Mouse (Mus musculus): Measurements from ENCODE around the gene Elp5. TPM values are rescaled to one million over a fixed set of nuclear protein-coding genes. Genes with fewer than 3 reads are reported as not detected.

The Elp5 gene
- polyA plus RNA-seq, 2 experiments = 101 to 122 TPM

DNA sequence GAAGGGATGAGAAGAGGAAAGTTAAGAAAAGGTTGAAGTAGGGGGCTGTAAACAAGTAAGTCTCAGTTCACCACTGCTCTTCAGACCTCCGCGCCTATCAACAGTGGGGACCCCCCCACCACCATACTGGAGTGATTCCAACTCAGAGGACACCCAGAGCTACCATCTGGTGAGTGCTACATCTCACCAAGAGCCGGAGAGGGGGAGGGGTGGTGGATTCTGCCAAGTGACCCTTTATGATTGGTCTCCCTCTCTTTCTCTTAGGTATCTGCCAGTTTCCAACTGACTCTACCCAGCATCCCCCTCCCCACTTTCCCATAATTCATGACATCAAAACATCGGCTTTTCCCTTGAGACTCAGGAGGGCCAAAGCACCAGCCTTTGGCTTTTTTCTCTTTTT, 41.4 kb downstream of the Elp5 start:
- Histone ChIP-seq H3K36me3 (ENCODE audit: control insufficient read depth, insufficient read depth, low read length) (peaks cover 36% of the 10 kb centered on the region), H3K4me1 (ENCODE audit: control insufficient read depth, insufficient read depth, low read length) (peaks cover 23% of the 10 kb centered on the region), H3K4me3 (replicated peaks; ENCODE audit: low read length) (no peak overlapping the region), H3K9ac (ENCODE audit: low read depth, low read length, severe bottlenecking) (no peak overlapping the region), H3K4me2 (replicated peaks; ENCODE audit: low read depth, low read length, severe bottlenecking) (no peak overlapping the region), H3K9me3 (ENCODE audit: control insufficient read depth, low read length) (no peaks in the 10 kb centered on the region), H3K27me3 (ENCODE audit: control insufficient read depth, insufficient read depth, low read length) (no peaks in the 10 kb centered on the region), H3K27ac (replicated peaks; ENCODE audit: low read depth, low read length) (no peak overlapping the region)
- ATAC-seq (ENCODE audit: low FRiP score, low read depth) (no peak), DNase-seq (ENCODE audit: low spot score) (no peak)
- TF ChIP-seq POLR2A (IDR thresholded peaks at IDR 0.05; ENCODE audit: borderline replicate concordance, extremely low read depth, insufficient read depth, insufficient read length) = no peak
- 76% methylated on average over 4 of the region's 4 CpGs for WGBS

DNA sequence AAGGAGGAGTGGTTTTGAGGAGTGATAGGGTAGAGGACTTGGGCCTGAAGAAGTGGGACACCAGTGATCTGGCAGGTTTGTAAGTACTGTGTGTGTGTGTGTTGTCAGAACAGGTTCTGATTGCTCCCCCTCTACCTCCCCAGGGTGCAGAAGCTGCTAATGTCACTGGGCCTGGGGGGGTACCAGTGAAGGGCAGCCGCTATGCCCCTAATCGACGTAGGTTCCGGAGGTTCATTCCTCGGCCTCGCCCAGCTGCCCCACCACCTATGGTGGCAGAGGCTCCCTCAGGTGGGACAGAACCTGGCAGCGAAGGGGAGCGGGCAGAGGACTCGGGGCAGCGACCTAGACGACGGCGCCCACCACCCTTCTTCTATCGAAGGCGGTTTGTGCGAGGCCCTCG, 42.6 kb downstream of the Elp5 start:
- peaks cover 23% of the 10 kb centered on the region for H3K4me1 ChIP-seq (ENCODE audit: control insufficient read depth, insufficient read depth, low read length)
- ATAC-seq (ENCODE audit: low FRiP score, low read depth) = no peak
- H3K9me3 ChIP-seq (ENCODE audit: control insufficient read depth, low read length) = no peaks in the 10 kb centered on the region
- no peaks in the 10 kb centered on the region for H3K27me3 ChIP-seq (ENCODE audit: control insufficient read depth, insufficient read depth, low read length)
- TF ChIP-seq POLR2A (IDR thresholded peaks at IDR 0.05; ENCODE audit: borderline replicate concordance, extremely low read depth, insufficient read depth, insufficient read length) = no peak
- peaks cover 24% of the 10 kb centered on the region for H3K36me3 ChIP-seq (ENCODE audit: control insufficient read depth, insufficient read depth, low read length)
- WGBS = 91% methylated on average over 17 of the region's 17 CpGs
- H3K4me2 ChIP-seq (replicated peaks; ENCODE audit: low read depth, low read length, severe bottlenecking) = no peak overlapping the region
- DNase-seq (ENCODE audit: low spot score) = no peak
- no peak overlapping the region for H3K4me3 ChIP-seq (replicated peaks; ENCODE audit: low read length)
- no peak overlapping the region for H3K9ac ChIP-seq (ENCODE audit: low read depth, low read length, severe bottlenecking)
- H3K27ac ChIP-seq (replicated peaks; ENCODE audit: low read depth, low read length) = no peak overlapping the region

DNA sequence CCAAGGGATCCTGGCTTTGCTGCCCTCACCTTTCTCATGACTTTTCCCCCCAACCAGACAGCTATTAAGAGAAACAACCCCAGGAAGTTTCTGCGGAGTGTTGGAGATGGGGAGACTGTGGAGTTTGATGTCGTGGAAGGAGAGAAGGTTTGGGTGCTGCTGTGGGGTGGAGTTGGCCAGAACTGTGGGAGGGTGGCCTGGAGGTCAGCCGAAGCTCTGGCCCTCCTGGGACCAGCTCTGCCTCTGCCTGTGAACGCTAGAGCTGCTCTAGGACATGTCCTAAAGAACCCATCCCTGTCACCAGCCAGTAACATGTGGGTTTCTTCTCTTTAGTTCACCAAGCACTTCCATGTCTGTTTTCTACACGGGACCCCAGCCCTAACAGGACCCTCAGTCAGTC, 43.1 kb downstream of the Elp5 start:
- H3K27ac ChIP-seq (replicated peaks; ENCODE audit: low read depth, low read length) = no peak overlapping the region
- H3K9me3 ChIP-seq (ENCODE audit: control insufficient read depth, low read length) = no peaks in the 10 kb centered on the region
- H3K27me3 ChIP-seq (ENCODE audit: control insufficient read depth, insufficient read depth, low read length) = no peaks in the 10 kb centered on the region
- no peak for ATAC-seq (ENCODE audit: low FRiP score, low read depth)
- peaks cover 26% of the 10 kb centered on the region for H3K4me1 ChIP-seq (ENCODE audit: control insufficient read depth, insufficient read depth, low read length)
- H3K9ac ChIP-seq (ENCODE audit: low read depth, low read length, severe bottlenecking) = no peak overlapping the region
- H3K4me3 ChIP-seq (replicated peaks; ENCODE audit: low read length) = no peak overlapping the region
- DNase-seq (ENCODE audit: low spot score) = no peak
- H3K36me3 ChIP-seq (ENCODE audit: control insufficient read depth, insufficient read depth, low read length) = peaks cover 18% of the 10 kb centered on the region
- no peak overlapping the region for H3K4me2 ChIP-seq (replicated peaks; ENCODE audit: low read depth, low read length, severe bottlenecking)
- 68% methylated on average over 5 of the region's 5 CpGs for WGBS
- TF ChIP-seq POLR2A (IDR thresholded peaks at IDR 0.05; ENCODE audit: borderline replicate concordance, extremely low read depth, insufficient read depth, insufficient read length) = no peak

DNA sequence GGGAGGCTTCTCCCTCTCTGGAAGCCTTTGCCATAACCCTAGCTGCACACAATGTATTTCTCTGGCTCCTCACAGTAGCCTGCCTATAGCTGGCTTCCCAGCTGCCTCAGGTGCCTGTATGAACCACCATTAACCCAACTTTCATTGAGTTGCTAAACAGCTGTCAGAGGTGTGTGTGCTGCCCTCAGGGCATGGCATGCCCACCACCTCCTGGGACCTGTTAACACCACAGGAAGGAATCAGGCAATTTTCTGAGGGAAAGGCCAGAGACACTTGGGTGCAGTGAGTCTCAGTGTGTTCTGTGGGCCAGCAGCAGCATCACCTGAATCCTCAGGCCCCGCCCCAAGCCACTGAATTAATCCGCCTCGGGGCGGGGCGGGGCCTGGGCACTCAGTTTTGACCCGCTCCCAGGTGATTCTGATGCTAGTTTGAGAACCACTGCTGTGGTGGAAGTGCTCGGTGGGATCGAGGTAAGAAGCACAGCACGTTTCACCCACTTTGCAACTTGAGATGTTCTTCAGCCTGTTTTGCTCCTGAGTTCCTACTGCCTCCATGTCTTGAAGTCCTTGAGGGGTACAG, 43.8 kb downstream of the Elp5 start:
- peaks cover 26% of the 10 kb centered on the region for H3K4me1 ChIP-seq (ENCODE audit: control insufficient read depth, insufficient read depth, low read length)

DNA sequence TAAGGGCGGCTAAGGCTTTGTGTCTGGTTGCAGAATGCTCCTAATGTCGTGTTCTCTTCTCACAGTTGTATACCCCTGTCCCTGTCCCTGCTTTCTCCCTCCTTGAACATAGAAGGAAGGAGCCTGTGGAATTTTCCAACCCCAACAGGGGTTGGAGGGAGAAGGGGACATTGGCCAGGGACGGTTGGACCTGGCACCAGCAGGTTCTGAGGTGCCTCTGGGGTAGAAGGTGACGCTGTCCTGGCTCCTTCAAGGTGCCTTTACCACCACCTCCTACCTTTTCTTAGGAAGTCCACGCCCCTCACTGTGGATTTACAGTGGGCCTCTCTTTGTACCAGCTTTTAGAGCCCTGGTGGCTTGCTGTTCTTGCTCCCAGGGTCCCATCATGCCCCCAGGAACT, 44.5 kb downstream of the Elp5 start:
- no peak overlapping the region for H3K4me2 ChIP-seq (replicated peaks; ENCODE audit: low read depth, low read length, severe bottlenecking)
- no peak for ATAC-seq (ENCODE audit: low FRiP score, low read depth)

More for the DNA sequence above, 43.8 kb downstream of the Elp5 start:
- no peak for DNase-seq (ENCODE audit: low spot score)
- ATAC-seq (ENCODE audit: low FRiP score, low read depth) = no peak
- Histone ChIP-seq H3K27me3 (ENCODE audit: control insufficient read depth, insufficient read depth, low read length) (no peaks in the 10 kb centered on the region), H3K4me3 (replicated peaks; ENCODE audit: low read length) (no peak overlapping the region), H3K36me3 (ENCODE audit: control insufficient read depth, insufficient read depth, low read length) (peaks cover 12% of the 10 kb centered on the region), H3K27ac (replicated peaks; ENCODE audit: low read depth, low read length) (no peak overlapping the region), H3K9ac (ENCODE audit: low read depth, low read length, severe bottlenecking) (no peak overlapping the region), H3K9me3 (ENCODE audit: control insufficient read depth, low read length) (no peaks in the 10 kb centered on the region), H3K4me2 (replicated peaks; ENCODE audit: low read depth, low read length, severe bottlenecking) (no peak overlapping the region)
- 26% methylated on average over 9 of the region's 9 CpGs for WGBS
- TF ChIP-seq POLR2A (IDR thresholded peaks at IDR 0.05; ENCODE audit: borderline replicate concordance, extremely low read depth, insufficient read depth, insufficient read length) = no peak

More for the DNA sequence above, 44.5 kb downstream of the Elp5 start:
- H3K4me1 ChIP-seq (ENCODE audit: control insufficient read depth, insufficient read depth, low read length) = peaks cover 26% of the 10 kb centered on the region
- no peaks in the 10 kb centered on the region for H3K9me3 ChIP-seq (ENCODE audit: control insufficient read depth, low read length)
- no peak overlapping the region for H3K9ac ChIP-seq (ENCODE audit: low read depth, low read length, severe bottlenecking)
- WGBS = 58% methylated on average over 4 of the region's 5 CpGs
- H3K4me3 ChIP-seq (replicated peaks; ENCODE audit: low read length) = no peak overlapping the region
- H3K36me3 ChIP-seq (ENCODE audit: control insufficient read depth, insufficient read depth, low read length) = peaks cover 6% of the 10 kb centered on the region
- no peak overlapping the region for H3K27ac ChIP-seq (replicated peaks; ENCODE audit: low read depth, low read length)
- H3K27me3 ChIP-seq (ENCODE audit: control insufficient read depth, insufficient read depth, low read length) = no peaks in the 10 kb centered on the region
- no peak for TF ChIP-seq POLR2A (IDR thresholded peaks at IDR 0.05; ENCODE audit: borderline replicate concordance, extremely low read depth, insufficient read depth, insufficient read length)
- DNase-seq (ENCODE audit: low spot score) = no peak
